Mouse (Mus musculus) liver, adult (tissue): ENCODE measurements around the gene Thsd7b.

Source experiments
- GATA4 ChIP-seq: IDR thresholded peaks from 2 replicates; pipeline ENCODE4 v1.6.1; 2014; ENCODE audit warnings: mild to moderate bottlenecking, low read length; ENCODE audit not compliant: insufficient replicate concordance

Thsd7b gene

DNA sequence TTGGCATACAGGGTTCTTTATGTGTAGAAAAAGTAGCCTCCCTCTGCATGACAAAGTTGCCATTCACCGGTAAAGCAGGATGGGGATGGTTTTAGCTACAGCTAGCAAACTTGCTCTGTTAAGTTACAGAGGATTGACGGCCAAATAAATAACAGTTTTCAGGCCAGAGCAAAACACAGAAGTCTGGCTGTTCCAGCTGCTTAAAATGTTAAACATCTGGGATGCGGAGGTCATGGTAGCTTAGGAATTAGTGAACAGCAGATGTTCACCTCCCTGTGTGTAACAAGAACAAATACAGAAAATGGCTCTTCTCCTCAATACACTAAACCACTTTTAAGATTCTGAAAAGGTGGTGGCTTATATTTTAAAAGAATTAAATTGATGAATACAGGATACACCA lies 944.3 kb downstream of the Thsd7b start:
- TF ChIP-seq GATA4: no peak

DNA sequence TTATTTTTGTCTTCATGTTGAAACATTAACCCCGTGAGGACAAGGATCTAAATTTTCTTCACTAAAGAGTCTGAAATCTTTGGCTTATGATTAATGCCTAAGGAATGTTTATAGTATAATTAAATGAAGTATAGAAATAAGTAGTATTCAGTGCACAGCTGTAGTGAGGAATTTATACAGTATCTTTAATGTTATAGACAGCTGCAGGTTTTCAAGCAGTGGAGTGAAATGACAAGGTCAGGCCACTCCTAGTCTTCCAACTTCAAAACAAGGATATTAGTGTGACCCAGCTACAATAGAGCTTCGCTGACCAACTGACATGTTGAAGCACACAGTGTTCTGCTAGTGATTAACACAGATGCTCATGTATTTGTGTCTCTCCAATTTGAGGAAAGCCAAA lies 949.8 kb downstream of the Thsd7b start:
- TF ChIP-seq GATA4: no peak

DNA sequence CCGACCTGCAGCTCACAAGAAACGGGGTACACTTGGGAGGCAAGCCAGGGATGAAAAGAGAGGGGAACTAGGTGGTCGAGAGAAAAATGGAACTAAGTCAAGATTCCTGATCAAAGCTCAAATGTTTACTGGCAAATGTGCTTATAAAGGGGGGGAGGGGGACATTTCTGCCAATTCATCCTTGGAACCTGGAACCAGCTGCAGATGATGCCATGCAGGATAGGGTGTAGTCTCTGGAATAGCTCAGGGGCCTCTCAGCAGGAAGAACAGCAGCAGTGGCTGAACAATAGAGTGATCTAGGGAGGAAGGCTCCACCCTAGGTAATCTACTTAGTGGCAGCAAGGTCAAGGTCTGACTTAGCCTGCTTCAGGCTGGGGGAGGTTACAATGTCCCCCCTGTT lies 972.5 kb downstream of the Thsd7b start:
- no peak for TF ChIP-seq GATA4

DNA sequence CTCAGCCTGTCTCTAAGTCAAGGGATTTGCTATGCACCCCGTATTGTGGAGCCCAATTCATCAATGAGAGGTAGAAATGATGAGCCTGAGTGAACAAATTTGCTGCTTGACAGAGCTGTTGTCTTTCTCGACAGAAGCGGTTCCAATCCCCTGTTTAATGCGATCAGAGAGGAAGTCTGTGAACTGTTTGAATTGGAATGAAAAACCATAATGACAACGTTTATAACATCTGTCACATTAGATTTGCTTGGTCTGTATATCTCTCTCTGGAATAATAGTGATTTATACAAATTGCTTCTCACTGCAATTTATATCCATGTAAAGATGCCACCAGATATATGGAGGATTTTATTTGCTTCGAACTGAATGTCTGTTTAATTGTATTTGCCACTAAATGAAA lies 988.9 kb downstream of the Thsd7b start:
- TF ChIP-seq GATA4: no peak
